Mouse (Mus musculus): Measurements from ENCODE around the gene Myt1l. TPM values are rescaled to one million over a fixed set of nuclear protein-coding genes. Genes with fewer than 3 reads are reported as not detected.

Myt1l gene
- total RNA-seq, 2 experiments from 2014 or later, result 0.50 to 0.68 TPM

- DNase-seq, result no peak
Observed at GRCm38 (mm10) chr12:29657061-29657460, 128.9 kb downstream of the Myt1l start.

GRCm38 (mm10) chr12:29657870-29658269, 129.7 kb downstream of the Myt1l start:
- no peak for DNase-seq

- DNase-seq, result no peak
Observed at GRCm38 (mm10) chr12:29671984-29672383, 143.8 kb downstream of the Myt1l start.

- DNase-seq, result peak; percentile 61
Observed at GRCm38 (mm10) chr12:29675594-29676362, 147.6 kb downstream of the Myt1l start.

- DNase-seq, result no peak
Observed at GRCm38 (mm10) chr12:29682384-29682783, 154.2 kb downstream of the Myt1l start.

- DNase-seq, result no peak
Observed at GRCm38 (mm10) chr12:29682946-29683345, 154.8 kb downstream of the Myt1l start.

- no peak for DNase-seq
Observed at GRCm38 (mm10) chr12:29686241-29686640, 158.1 kb downstream of the Myt1l start.

- no peak for DNase-seq
Observed at GRCm38 (mm10) chr12:29691566-29691965, 163.4 kb downstream of the Myt1l start.

- DNase-seq, result no peak
Observed at GRCm38 (mm10) chr12:29695194-29695593, 167.0 kb downstream of the Myt1l start.

GRCm38 (mm10) chr12:29697526-29698500, 169.6 kb downstream of the Myt1l start:
- no peak for DNase-seq

GRCm38 (mm10) chr12:29698541-29698940, 170.4 kb downstream of the Myt1l start:
- DNase-seq, result no peak

GRCm38 (mm10) chr12:29698976-29699375, 170.8 kb downstream of the Myt1l start:
- no peak for DNase-seq

GRCm38 (mm10) chr12:29699386-29699785, 171.2 kb downstream of the Myt1l start:
- no peak for DNase-seq

GRCm38 (mm10) chr12:29700026-29700425, 171.8 kb downstream of the Myt1l start:
- DNase-seq, result no peak

GRCm38 (mm10) chr12:29701076-29701475, 172.9 kb downstream of the Myt1l start:
- no peak for DNase-seq

GRCm38 (mm10) chr12:29701731-29702316, 173.6 kb downstream of the Myt1l start:
- DNase-seq, result peak; percentile 44

- DNase-seq, result peak; percentile 68
Observed at GRCm38 (mm10) chr12:29702626-29703025, 174.4 kb downstream of the Myt1l start.

GRCm38 (mm10) chr12:29703541-29703940, 175.4 kb downstream of the Myt1l start:
- DNase-seq, result no peak

GRCm38 (mm10) chr12:29707094-29707493, 178.9 kb downstream of the Myt1l start:
- no peak for DNase-seq

- DNase-seq, result no peak
Observed at GRCm38 (mm10) chr12:29708166-29708565, 180.0 kb downstream of the Myt1l start.

- no peak for DNase-seq
Observed at GRCm38 (mm10) chr12:29712795-29713721, 184.9 kb downstream of the Myt1l start.

Measured in gastrocnemius, postnatal 10 days (tissue).